Mouse (Mus musculus) stomach, embryonic 15.5 days (tissue): ENCODE measurements at regions not wholly inside any gene's neighbourhood (a gene's known extent, or its start where the extent isn't known, plus 50 kb on each side); places are given as distances from the start of the nearest gene placed in this dataset.
A peak's percentile ranks its signal among the peaks of the same experiment; 100 is the strongest.

Experiments
- ATAC-seq: fragments of 200-750 bp; cut with Nextera tagmentation; 2 replicates; pipeline ENCODE4 v1.8.0; 2017; ENCODE audit warnings: low read depth, moderate number of reproducible peaks, moderate TSS enrichment; ENCODE audit not compliant: insufficient read depth, low FRiP score
- H3K27ac ChIP-seq: fragments of 300-500 bp; sonication (generic); 2 replicates; pipeline ENCODE4 v1.5.1; 2015; ENCODE audit warnings: mild to moderate bottlenecking, inconsistent platforms
- H3K27me3 ChIP-seq: fragments of 300-500 bp; sonication (generic); replicated peaks from 2 replicates; pipeline ENCODE4 v1.6.1; 2015; ENCODE audit warnings: inconsistent platforms
- H3K36me3 ChIP-seq: fragments of 300-500 bp; sonication (generic); 2 replicates; pipeline ENCODE4 v1.6.1; 2015; ENCODE audit warnings: inconsistent platforms
- H3K4me1 ChIP-seq: fragments of 300-500 bp; sonication (generic); 2 replicates; pipeline ENCODE4 v1.6.1; 2015; ENCODE audit warnings: inconsistent platforms
- H3K4me2 ChIP-seq: fragments of 300-500 bp; sonication (generic); 2 replicates; pipeline ENCODE4 v1.6.1; 2015; ENCODE audit warnings: mild to moderate bottlenecking, inconsistent platforms
- H3K4me3 ChIP-seq: fragments of 300-500 bp; sonication (generic); replicated peaks from 2 replicates; pipeline ENCODE4 v1.5.1; 2015; ENCODE audit warnings: inconsistent platforms
- H3K9ac ChIP-seq: fragments of 300-500 bp; sonication (generic); 2 replicates; pipeline ENCODE4 v1.6.1; 2015; ENCODE audit warnings: inconsistent platforms
- H3K9me3 ChIP-seq: fragments of 300-500 bp; sonication (generic); 2 replicates; pipeline ENCODE4 v1.6.1; 2016; ENCODE audit warnings: inconsistent platforms
- WGBS: fragments of 180-500 bp; shearing (Covaris S2); methylation state at CpG from one replicate; pipeline ENCODE4 v1.1.7; 2015; 5-methylcytosine and 5-hydroxymethylcytosine counted together

DNA sequence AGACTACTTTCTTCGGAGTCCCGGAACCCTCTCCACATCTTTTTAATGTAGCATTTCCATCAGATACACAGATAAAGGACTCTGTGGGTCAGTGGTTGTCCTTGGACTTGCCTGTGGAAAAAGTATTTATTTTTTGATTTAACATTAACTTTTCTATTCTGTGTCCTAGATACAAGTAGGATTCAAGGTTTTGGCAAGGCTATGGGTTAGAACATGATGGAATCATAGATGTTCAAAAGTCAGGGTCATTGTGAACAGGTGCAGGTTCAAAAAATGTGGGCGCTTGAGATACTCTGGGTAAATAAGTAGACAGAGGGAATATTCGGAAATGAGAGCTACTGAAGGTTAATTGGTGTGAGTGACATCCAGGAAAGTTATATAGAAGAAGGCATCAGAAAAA lies 347.7 kb downstream of the Cypt12 start:
- no peak for ATAC-seq
- 89% methylated on average over 4 of the region's 4 CpGs for WGBS
- no peak overlapping the region for H3K9ac ChIP-seq
- no peaks in the 10 kb centered on the region for H3K27me3 ChIP-seq
- H3K27ac ChIP-seq: no peak overlapping the region
- no peaks in the 10 kb centered on the region for H3K9me3 ChIP-seq
- H3K4me1 ChIP-seq: no peaks in the 10 kb centered on the region
- H3K4me2 ChIP-seq: no peak overlapping the region
- no peak overlapping the region for H3K4me3 ChIP-seq
- no peaks in the 10 kb centered on the region for H3K36me3 ChIP-seq

DNA sequence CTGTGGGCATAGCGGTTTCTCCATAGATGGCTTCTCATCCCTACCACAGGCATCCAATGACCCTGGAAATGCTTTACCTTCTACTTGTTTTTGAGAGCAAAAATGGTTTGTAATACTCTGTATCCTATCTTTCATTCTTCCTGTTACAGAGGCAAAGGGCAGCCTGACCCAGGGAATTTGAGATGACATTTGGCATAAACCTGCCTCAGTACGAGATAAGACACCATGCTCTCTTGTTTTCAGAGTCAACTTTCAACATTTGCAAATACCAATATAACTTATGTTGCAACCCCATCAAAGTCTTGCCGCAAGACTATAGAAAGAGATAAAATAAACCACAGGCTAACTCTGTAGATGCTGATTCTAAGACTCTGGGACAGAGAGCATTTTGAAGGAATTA lies 350.5 kb downstream of the Cypt12 start:
- no peak for ATAC-seq
- Histone ChIP-seq H3K36me3 (no peaks in the 10 kb centered on the region), H3K4me2 (no peak overlapping the region), H3K4me1 (no peaks in the 10 kb centered on the region), H3K27ac (no peak overlapping the region), H3K9me3 (no peaks in the 10 kb centered on the region), H3K4me3 (no peak overlapping the region), H3K9ac (no peak overlapping the region), H3K27me3 (no peaks in the 10 kb centered on the region)
- WGBS: 82% methylated on average over 3 of the region's 3 CpGs

DNA sequence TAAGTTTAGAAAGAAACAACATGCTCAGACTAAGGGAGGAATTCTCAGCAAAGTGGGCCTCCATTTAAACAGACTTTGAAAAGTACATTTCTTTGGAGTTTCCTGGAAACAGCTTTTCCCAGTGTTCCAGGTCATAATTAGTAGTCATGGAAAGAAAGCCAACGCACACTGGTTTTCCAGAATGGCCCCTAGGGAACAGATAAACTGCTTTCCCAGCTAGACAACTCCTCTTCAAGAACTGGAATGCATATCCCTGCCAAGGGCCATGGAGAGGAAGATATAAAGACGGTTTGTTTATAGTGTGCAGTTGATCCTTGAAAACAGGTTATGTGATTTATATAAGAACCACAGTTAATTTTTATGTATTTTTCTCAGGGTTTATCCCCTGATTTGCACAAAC lies 351.3 kb downstream of the Cypt12 start:
- H3K27me3 ChIP-seq: no peaks in the 10 kb centered on the region
- no peak overlapping the region for H3K27ac ChIP-seq
- no peaks in the 10 kb centered on the region for H3K9me3 ChIP-seq
- WGBS: 53% methylated on average over 2 of the region's 2 CpGs
- no peaks in the 10 kb centered on the region for H3K36me3 ChIP-seq
- no peak overlapping the region for H3K9ac ChIP-seq
- ATAC-seq: no peak
- no peak overlapping the region for H3K4me3 ChIP-seq
- no peak overlapping the region for H3K4me2 ChIP-seq
- H3K4me1 ChIP-seq: no peaks in the 10 kb centered on the region

DNA sequence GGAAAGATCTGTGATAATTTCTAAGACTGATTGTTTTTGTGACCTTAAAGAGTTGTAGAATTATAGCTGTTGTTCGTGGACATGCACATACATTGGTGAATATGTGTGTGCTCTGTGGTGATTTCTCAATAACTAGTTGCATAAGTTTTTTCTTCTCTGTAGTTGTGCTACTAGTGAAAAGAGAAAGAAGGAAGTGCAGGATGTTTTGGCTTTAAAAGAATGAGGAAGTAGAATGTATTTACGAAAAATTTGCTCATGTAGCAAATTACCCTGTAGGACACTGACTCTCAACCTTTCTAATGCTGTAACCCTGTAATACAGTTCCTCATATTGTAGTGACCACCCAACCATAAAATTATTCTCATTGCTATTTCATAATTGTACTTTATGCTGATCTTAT lies 371.2 kb downstream of the Cypt12 start:
- Histone ChIP-seq H3K27me3 (no peaks in the 10 kb centered on the region), H3K9me3 (no peaks in the 10 kb centered on the region), H3K4me3 (no peak overlapping the region), H3K4me2 (no peak overlapping the region), H3K27ac (no peak overlapping the region), H3K4me1 (no peaks in the 10 kb centered on the region), H3K9ac (no peak overlapping the region), H3K36me3 (no peaks in the 10 kb centered on the region)
- no peak for ATAC-seq
- 75% methylated on average over 2 of the region's 2 CpGs for WGBS

DNA sequence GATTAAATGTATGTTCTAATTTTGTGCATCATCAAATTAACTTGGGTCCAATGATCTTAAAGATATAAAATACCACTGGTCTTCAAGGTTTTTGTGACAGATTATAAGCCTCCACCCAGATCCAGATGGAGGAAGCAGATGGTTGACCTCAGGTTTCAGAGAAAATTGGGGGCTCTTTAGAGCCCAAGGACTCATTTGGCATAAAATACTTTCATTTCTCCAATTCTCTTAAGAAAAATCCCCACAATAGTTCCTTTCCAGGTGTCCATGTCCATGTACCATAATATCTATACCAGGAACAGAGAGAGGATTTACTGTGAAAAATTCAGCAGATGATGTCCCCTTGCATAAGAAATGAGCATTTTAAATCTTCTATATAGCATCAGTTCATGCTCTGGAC lies 385.0 kb downstream of the Cypt12 start:
- H3K9me3 ChIP-seq: no peaks in the 10 kb centered on the region
- H3K36me3 ChIP-seq: no peaks in the 10 kb centered on the region
- H3K4me2 ChIP-seq: no peak overlapping the region
- no peaks in the 10 kb centered on the region for H3K27me3 ChIP-seq
- no peaks in the 10 kb centered on the region for H3K4me1 ChIP-seq
- H3K9ac ChIP-seq: no peak overlapping the region
- H3K27ac ChIP-seq: no peak overlapping the region
- no peak for ATAC-seq
- H3K4me3 ChIP-seq: no peak overlapping the region

DNA sequence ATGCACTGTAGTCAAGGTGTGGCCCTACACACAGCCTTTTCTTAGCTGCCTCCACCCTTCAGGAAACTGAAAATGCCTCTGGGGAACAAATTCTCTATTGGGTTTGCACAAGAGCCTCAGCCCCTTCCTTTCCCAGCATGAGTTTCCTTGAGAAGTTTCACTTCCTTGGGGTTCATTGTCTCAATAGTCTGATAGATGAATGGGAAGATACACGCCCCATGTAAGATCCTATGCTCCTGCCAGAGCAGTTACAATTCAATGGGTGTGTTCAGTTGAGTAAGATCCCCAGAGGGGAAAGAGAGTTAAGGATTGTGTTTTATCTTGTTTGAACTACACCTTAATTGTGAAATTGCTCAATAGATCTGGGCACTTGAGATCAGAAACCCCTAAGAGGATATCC lies 391.0 kb downstream of the Cypt12 start:
- no peak overlapping the region for H3K9ac ChIP-seq
- H3K4me2 ChIP-seq: no peak overlapping the region
- no peaks in the 10 kb centered on the region for H3K36me3 ChIP-seq
- H3K27ac ChIP-seq: no peak overlapping the region
- no peaks in the 10 kb centered on the region for H3K9me3 ChIP-seq
- WGBS: 62% methylated on average over 1 of the region's 1 CpGs
- H3K4me3 ChIP-seq: no peak overlapping the region
- peak; percentile 18; the same call in 1 of the 2 replicates for ATAC-seq
- no peaks in the 10 kb centered on the region for H3K4me1 ChIP-seq
- no peaks in the 10 kb centered on the region for H3K27me3 ChIP-seq

DNA sequence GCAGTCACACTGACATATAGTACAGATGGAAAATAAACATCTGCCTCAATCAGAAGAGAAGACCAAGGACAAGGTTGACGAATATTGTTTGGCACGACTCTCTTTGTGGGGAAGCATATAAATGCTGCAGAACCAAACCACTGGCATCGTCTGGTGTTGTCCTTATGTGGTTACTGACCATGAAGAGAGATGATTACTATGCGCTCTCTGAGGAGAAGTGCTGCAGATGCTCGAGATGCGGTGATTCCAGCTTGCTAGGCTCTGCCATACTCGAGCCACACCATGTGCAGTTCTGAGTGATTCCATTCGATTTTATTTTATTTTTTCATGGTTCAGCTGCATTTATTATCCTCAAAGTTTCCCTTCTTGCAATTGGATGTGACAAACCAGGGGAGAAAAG lies 393.5 kb downstream of the Cypt12 start:
- no peak overlapping the region for H3K4me2 ChIP-seq
- no peak overlapping the region for H3K4me3 ChIP-seq
- H3K27ac ChIP-seq: no peak overlapping the region
- H3K36me3 ChIP-seq: no peaks in the 10 kb centered on the region
- no peaks in the 10 kb centered on the region for H3K27me3 ChIP-seq
- 76% methylated on average over 8 of the region's 8 CpGs for WGBS
- H3K9me3 ChIP-seq: no peaks in the 10 kb centered on the region
- no peak overlapping the region for H3K9ac ChIP-seq
- no peak for ATAC-seq
- no peaks in the 10 kb centered on the region for H3K4me1 ChIP-seq

DNA sequence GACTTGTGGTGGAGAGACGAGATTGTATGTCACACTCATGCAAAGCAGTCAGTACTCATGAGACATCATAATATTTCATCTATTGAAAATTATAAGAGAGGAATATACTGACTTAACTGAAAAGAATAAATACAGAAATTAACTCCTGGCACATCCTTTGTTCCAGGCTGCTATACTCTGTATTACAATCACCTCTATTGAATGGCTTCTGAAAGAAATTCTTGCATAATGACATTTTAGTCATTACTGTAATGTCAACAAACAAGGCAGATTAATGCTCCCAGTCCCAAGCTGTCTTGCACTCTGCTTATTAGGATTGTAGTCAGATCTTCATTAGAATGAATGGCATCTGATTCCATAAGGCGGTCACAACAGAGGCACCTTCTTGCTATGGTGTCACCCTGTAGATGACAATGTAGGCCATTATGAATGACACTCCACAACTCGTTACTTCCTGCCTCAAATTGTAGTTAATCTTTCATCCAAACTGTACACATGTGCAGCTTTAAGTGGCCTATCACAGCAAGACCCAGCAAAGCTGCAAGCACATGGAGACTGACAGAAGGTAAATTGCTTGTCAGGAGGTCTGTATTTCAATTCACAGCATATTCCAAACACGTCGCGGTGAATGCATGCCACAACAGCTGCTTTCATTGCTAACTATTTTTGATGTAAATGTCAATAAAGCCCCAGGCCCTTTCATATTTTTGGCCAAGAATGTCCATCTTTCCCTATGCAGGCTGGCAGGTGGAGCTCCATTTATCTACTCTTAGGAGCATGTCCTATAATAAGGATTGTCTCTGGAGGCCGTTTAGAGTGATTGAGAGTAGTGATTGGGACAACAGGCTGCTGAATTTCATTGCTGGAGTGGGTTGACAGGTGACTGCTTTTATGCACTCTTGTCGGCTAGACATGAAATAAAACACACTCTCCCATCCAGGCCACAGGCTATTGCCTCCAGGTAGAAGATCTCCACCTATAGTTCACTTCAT lies 430.1 kb downstream of the Cypt12 start:
- WGBS: 72% methylated on average over 8 of the region's 8 CpGs

DNA sequence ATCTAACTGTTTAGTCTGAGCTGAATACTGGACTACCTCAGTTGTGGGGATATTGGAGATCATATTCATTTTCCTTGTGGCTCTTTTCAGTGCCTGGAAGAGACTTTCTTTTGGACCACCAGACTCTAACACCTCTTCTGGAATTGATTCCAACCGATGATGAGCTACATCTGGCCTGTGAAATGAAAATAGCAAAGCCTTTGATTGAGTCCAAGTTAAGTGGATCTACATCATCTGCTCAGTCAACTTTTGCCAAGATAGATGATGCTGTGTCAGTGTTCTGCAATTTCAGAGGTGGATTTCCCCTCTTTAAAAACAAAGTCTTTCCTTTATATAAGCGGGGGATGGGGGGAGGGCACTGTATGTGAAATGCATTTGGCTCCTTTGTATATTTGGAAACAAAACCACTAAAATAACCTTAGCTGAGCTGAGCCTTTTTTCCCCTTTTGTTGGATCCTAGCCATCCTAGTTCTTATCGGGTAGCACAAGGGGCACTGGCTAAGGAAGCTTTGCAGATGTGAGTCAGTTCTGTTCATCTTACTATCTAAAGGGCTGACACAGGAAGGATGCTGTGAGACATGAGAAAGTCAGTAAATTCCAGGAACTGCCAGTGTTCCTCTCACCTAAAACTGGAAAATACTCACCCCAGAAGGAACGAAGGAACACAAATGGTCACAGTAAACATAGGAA lies 473.8 kb downstream of the Cypt12 start:
- H3K9me3 ChIP-seq: no peaks in the 10 kb centered on the region
- H3K27ac ChIP-seq: no peak overlapping the region
- WGBS: 60% methylated on average over 4 of the region's 4 CpGs
- H3K4me3 ChIP-seq: no peak overlapping the region
- H3K4me1 ChIP-seq: no peaks in the 10 kb centered on the region
- no peak for ATAC-seq
- H3K9ac ChIP-seq: no peak overlapping the region
- no peak overlapping the region for H3K4me2 ChIP-seq
- no peaks in the 10 kb centered on the region for H3K36me3 ChIP-seq
- no peaks in the 10 kb centered on the region for H3K27me3 ChIP-seq

More for the DNA sequence above, 430.1 kb downstream of the Cypt12 start:
- Histone ChIP-seq H3K4me1 (no peaks in the 10 kb centered on the region), H3K4me3 (no peak overlapping the region), H3K36me3 (no peaks in the 10 kb centered on the region), H3K27ac (no peak overlapping the region), H3K27me3 (no peaks in the 10 kb centered on the region), H3K9ac (no peak overlapping the region), H3K9me3 (no peaks in the 10 kb centered on the region), H3K4me2 (no peak overlapping the region)
- no peak for ATAC-seq

DNA sequence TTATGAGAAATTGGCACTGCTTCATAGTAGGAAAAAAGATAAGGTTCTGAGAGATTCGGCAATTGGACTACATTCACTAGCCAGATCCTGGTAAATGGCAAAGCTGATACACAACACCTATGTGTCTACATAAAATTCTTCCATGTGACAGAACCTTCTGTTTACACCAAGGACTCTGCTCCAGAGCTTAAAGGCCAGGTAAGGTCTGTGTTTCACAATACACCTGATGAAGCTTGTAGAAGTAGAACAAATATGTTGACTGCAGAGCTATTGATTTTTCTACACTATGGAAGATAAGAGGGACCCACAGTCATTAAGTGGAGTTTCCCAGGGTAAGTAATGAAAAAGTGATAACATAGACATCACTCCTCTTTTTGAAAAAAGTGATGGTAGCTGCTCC lies 480.7 kb downstream of the Cypt12 start:
- WGBS: 70% methylated on average over 1 of the region's 1 CpGs

DNA sequence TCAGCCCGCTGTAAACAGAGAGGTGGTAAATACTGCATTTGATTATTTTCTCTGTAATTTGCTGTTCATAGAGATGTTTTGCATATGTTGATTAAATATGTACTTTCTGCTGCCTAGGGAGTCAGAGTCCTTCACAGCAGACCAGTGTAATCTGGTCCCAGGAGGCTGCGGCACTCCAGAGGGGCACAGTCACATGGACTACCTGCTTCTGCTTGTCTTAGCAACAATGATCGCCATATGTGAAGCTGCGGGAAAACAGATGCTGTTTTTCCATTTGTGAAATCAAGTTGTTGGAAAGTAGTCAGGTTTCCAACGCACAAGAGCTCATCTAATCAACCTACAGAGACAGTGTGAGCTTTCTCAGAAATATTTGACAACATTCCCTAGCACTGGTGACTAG lies 490.6 kb downstream of the Cypt12 start:
- Histone ChIP-seq H3K27me3 (no peaks in the 10 kb centered on the region), H3K9ac (no peak overlapping the region), H3K4me2 (no peak overlapping the region), H3K36me3 (no peaks in the 10 kb centered on the region), H3K27ac (no peak overlapping the region), H3K4me3 (no peak overlapping the region), H3K9me3 (no peaks in the 10 kb centered on the region), H3K4me1 (no peaks in the 10 kb centered on the region)
- 74% methylated on average over 5 of the region's 5 CpGs for WGBS
- no peak for ATAC-seq

More for the DNA sequence above, 480.7 kb downstream of the Cypt12 start:
- no peaks in the 10 kb centered on the region for H3K9me3 ChIP-seq
- H3K4me3 ChIP-seq: no peak overlapping the region
- H3K27ac ChIP-seq: no peak overlapping the region
- ATAC-seq: no peak
- H3K4me2 ChIP-seq: no peak overlapping the region
- no peak overlapping the region for H3K9ac ChIP-seq
- no peaks in the 10 kb centered on the region for H3K4me1 ChIP-seq
- H3K27me3 ChIP-seq: no peaks in the 10 kb centered on the region
- H3K36me3 ChIP-seq: no peaks in the 10 kb centered on the region

DNA sequence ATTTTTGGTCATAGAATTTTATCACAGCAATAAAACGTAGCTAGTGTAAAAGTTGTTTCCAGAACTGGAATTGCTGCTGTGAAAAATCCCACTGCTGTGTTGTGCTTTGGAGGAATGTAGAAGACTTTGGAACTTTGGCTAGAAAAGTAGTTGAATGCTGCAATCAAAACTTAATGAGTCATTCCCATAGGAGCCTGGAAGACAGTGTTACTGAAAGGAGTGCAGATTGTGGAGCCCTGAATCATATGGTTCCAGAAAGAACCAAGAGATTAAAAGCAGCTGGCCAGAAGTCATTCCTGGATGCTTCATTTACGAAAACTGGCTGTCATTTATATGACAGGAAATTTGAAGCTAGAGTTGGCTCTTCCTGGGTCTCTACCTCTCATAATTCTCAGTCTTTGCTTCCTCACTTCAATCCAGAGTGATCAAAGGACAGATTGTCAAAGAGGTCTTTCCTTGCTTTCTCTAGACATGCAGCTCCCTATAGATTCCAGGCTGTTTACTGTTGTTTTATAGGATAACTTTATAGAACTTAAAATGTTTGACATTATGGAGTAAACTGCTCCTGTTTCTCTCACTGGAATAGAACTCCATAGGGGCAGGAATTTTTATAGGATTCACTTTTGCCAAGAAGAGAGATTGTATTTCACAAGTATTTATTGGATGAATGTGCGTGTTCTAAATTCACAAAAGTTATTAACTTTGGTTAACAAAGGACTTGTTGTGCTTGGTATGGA lies 504.2 kb downstream of the Cypt12 start:
- Histone ChIP-seq H3K9ac (no peak overlapping the region), H3K27ac (no peak overlapping the region), H3K4me3 (no peak overlapping the region), H3K9me3 (no peaks in the 10 kb centered on the region), H3K4me2 (no peak overlapping the region), H3K36me3 (no peaks in the 10 kb centered on the region), H3K4me1 (no peaks in the 10 kb centered on the region), H3K27me3 (no peaks in the 10 kb centered on the region)
- ATAC-seq: no peak
- 79% methylated on average over 3 of the region's 3 CpGs for WGBS
